Mouse (Mus musculus) forebrain, embryonic 14.5 days (tissue): ENCODE data around the gene Tanc2. TPM values are rescaled to one million over a fixed set of nuclear protein-coding genes. Genes with fewer than 3 reads are reported as not detected.

Source experiments
- ATAC-seq: fragments of 200-750 bp; cut with Nextera tagmentation; 2 replicates; pipeline ENCODE4 v1.8.0; 2017; ENCODE audit warnings: mild to moderate bottlenecking, moderate library complexity
- DNase-seq: peaks from one replicate; pipeline ENCODE4 v3.0.0-alpha.2; 2015; ENCODE audit warnings: low spot score
- H3K27ac ChIP-seq: fragments of 300-500 bp; sonication (generic); 2 replicates; pipeline ENCODE4 v1.5.1; 2014; ENCODE audit warnings: low read depth, mild to moderate bottlenecking, control low read depth, low read length, moderate library complexity
- H3K27me3 ChIP-seq: fragments of 300-500 bp; sonication (generic); replicated peaks from 2 replicates; pipeline ENCODE4 v1.6.1; 2014; ENCODE audit warnings: low read length, control low read depth, mixed read lengths; ENCODE audit not compliant: control insufficient read depth, insufficient read depth
- H3K36me3 ChIP-seq: fragments of 300-500 bp; sonication (generic); 2 replicates; pipeline ENCODE4 v1.6.1; 2014; ENCODE audit warnings: low read length, control low read depth; ENCODE audit not compliant: control insufficient read depth, insufficient read depth
- H3K4me1 ChIP-seq: fragments of 300-500 bp; sonication (generic); 2 replicates; pipeline ENCODE4 v1.6.1; 2014; ENCODE audit warnings: antibody characterized with exemption, low read length, control low read depth; ENCODE audit not compliant: control insufficient read depth, insufficient read depth
- H3K4me2 ChIP-seq: fragments of 300-500 bp; sonication (generic); 2 replicates; pipeline ENCODE4 v1.6.1; 2014; ENCODE audit warnings: mild to moderate bottlenecking, control low read depth, low read length
- H3K4me3 ChIP-seq: fragments of 300-500 bp; sonication (generic); 2 replicates; pipeline ENCODE4 v1.5.1; 2014; ENCODE audit warnings: low read depth, low read length, control low read depth
- H3K9ac ChIP-seq: fragments of 300-500 bp; sonication (generic); 2 replicates; pipeline ENCODE4 v1.6.1; 2014; ENCODE audit warnings: mild to moderate bottlenecking, low read length, control low read depth, moderate library complexity
- H3K9me3 ChIP-seq: fragments of 300-500 bp; sonication (generic); replicated peaks from 2 replicates; pipeline ENCODE4 v1.6.1; 2016; ENCODE audit warnings: low read length, control low read depth, mixed read lengths; ENCODE audit not compliant: control insufficient read depth
- WGBS: fragments of 180-500 bp; shearing (Covaris S2); extraction: QIAGEN DNeasy Blood & Tissue Kit; methylation state at CpG from one replicate; pipeline ENCODE4 v1.1.7; 2014; 5-methylcytosine and 5-hydroxymethylcytosine counted together
- polyA plus RNA-seq: library from polyadenylated mRNA; unstranded; fragments of >200 nt; fragmentation: Nextera tagmentation; extraction: Ambion mirVana; gene quantifications from 2 replicates; pipeline ENCODE4 v1.2.1, GENCODE M21; 2014

Gene Tanc2
- polyA plus RNA-seq, result 20.8 and 29.2 TPM in 2 replicates

- peak within 1 kb of the TSS; percentile 97 for H3K27ac ChIP-seq
- peak within 1 kb of the TSS; percentile 95 for H3K9ac ChIP-seq
- H3K27me3 ChIP-seq, result no peaks in the 10 kb centered on the region
- peak; percentile 44 for ATAC-seq
- H3K36me3 ChIP-seq, result no peaks in the 10 kb centered on the region
- WGBS, result under 1% methylated on average over 52 of the region's 87 CpGs
- no peaks in the 10 kb centered on the region for H3K9me3 ChIP-seq
- no peaks in the 10 kb centered on the region for H3K4me1 ChIP-seq
- DNase-seq, result peak; percentile 84
- H3K4me2 ChIP-seq, result peak within 1 kb of the TSS; percentile 70
- peak within 1 kb of the TSS; percentile 92 for H3K4me3 ChIP-seq
Measured at GRCm38 (mm10) chr11:105589877-105590641, at the start of gene Tanc2. Tanc2 (plus strand) TSS chr11:105589986.

DNA sequence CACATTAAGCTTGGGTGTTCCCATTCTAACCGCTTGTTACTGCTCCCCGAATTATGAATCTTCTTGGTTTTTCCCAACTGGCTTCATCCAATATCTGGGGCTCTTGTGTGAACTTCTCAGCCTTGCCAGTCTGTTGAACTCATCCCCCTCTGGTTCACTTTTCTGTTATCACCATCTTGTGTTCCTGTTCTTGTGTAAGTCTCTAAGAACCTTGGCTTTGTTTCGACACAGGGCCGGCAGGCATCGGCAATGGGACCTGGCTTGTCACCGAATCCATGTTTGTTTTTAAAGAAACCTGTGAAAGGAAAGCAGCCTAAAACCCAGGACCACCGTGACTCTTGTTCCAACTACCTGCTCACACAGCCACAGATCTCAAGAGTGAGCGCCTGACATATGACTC lies 49.0 kb upstream of the Tanc2 start:
- Histone ChIP-seq H3K9me3 (no peaks in the 10 kb centered on the region), H3K4me1 (no peaks in the 10 kb centered on the region), H3K36me3 (no peaks in the 10 kb centered on the region), H3K27me3 (no peaks in the 10 kb centered on the region), H3K4me3 (no peak overlapping the region), H3K27ac (no peak overlapping the region), H3K4me2 (no peak overlapping the region), H3K9ac (no peak overlapping the region)
- 92% methylated on average over 8 of the region's 8 CpGs for WGBS
- no peak for DNase-seq
- ATAC-seq, result no peak

GRCm38 (mm10) chr11:105541366-105541765 lies 48.4 kb upstream of the Tanc2 start:
- Histone ChIP-seq H3K27me3 (no peaks in the 10 kb centered on the region), H3K36me3 (no peaks in the 10 kb centered on the region), H3K9ac (no peak overlapping the region), H3K4me3 (no peak overlapping the region), H3K4me2 (no peak overlapping the region), H3K27ac (no peak overlapping the region), H3K9me3 (no peaks in the 10 kb centered on the region), H3K4me1 (no peaks in the 10 kb centered on the region)
- WGBS, result 85% methylated on average over 4 of the region's 4 CpGs
- ATAC-seq (no peak), DNase-seq (no peak)

- 30% methylated on average over 1 of the region's 1 CpGs for WGBS
- no peak overlapping the region for H3K4me3 ChIP-seq
- H3K4me2 ChIP-seq, result no peak overlapping the region
- no peak for ATAC-seq
- no peaks in the 10 kb centered on the region for H3K9me3 ChIP-seq
- no peak for DNase-seq
- H3K4me1 ChIP-seq, result no peaks in the 10 kb centered on the region
- H3K9ac ChIP-seq, result no peak overlapping the region
- no peaks in the 10 kb centered on the region for H3K36me3 ChIP-seq
- H3K27ac ChIP-seq, result no peak overlapping the region
- H3K27me3 ChIP-seq, result no peaks in the 10 kb centered on the region
Measured at GRCm38 (mm10) chr11:105542129-105542528, 47.7 kb upstream of the Tanc2 start.

- WGBS, result 61% methylated on average over 8 of the region's 8 CpGs
- ATAC-seq, result no peak
- H3K4me2 ChIP-seq, result no peak overlapping the region
- no peaks in the 10 kb centered on the region for H3K27me3 ChIP-seq
- H3K9ac ChIP-seq, result no peak overlapping the region
- no peaks in the 10 kb centered on the region; the same call in 1 of the 2 replicates for H3K4me1 ChIP-seq
- no peak overlapping the region for H3K27ac ChIP-seq
- no peak overlapping the region for H3K4me3 ChIP-seq
- no peak for DNase-seq
- no peaks in the 10 kb centered on the region for H3K36me3 ChIP-seq
- H3K9me3 ChIP-seq, result no peaks in the 10 kb centered on the region
Measured at GRCm38 (mm10) chr11:105545801-105546200, 44.0 kb upstream of the Tanc2 start.

DNA sequence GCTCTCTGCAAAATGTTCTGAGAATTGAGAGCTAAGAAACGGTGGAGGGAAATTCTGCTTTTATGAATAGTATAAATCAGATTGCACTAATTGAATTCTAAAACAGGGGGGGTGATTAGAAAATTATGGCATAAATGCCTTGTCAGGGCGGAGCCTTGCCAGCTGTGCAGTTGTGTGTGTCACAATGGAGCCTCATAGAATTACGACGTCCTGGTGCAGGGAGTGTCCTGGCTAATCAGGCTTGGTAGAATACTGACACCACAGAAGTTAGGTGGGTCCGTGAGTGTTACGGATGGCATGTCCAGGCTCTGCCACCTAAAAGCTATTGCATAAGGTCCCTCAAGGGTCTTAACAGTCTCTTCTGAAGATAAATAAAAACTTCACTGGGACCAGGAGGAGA lies 43.4 kb upstream of the Tanc2 start:
- Histone ChIP-seq H3K4me2 (no peak overlapping the region), H3K9ac (no peak overlapping the region), H3K4me1 (no peaks in the 10 kb centered on the region; the same call in 1 of the 2 replicates), H3K27ac (no peak overlapping the region), H3K9me3 (no peaks in the 10 kb centered on the region), H3K27me3 (no peaks in the 10 kb centered on the region), H3K36me3 (no peaks in the 10 kb centered on the region), H3K4me3 (no peak overlapping the region)
- ATAC-seq, result no peak
- WGBS, result 52% methylated on average over 6 of the region's 6 CpGs
- no peak for DNase-seq

GRCm38 (mm10) chr11:105548383-105548782 lies 41.4 kb upstream of the Tanc2 start:
- H3K4me1 ChIP-seq, result no peaks in the 10 kb centered on the region; the same call in 1 of the 2 replicates
- no peaks in the 10 kb centered on the region for H3K27me3 ChIP-seq
- no peaks in the 10 kb centered on the region for H3K9me3 ChIP-seq
- no peaks in the 10 kb centered on the region for H3K36me3 ChIP-seq
- H3K9ac ChIP-seq, result no peak overlapping the region
- ATAC-seq (no peak), DNase-seq (no peak)
- no peak overlapping the region for H3K27ac ChIP-seq
- no peak overlapping the region for H3K4me2 ChIP-seq
- no peak overlapping the region for H3K4me3 ChIP-seq
- 92% methylated on average over 6 of the region's 6 CpGs for WGBS

DNA sequence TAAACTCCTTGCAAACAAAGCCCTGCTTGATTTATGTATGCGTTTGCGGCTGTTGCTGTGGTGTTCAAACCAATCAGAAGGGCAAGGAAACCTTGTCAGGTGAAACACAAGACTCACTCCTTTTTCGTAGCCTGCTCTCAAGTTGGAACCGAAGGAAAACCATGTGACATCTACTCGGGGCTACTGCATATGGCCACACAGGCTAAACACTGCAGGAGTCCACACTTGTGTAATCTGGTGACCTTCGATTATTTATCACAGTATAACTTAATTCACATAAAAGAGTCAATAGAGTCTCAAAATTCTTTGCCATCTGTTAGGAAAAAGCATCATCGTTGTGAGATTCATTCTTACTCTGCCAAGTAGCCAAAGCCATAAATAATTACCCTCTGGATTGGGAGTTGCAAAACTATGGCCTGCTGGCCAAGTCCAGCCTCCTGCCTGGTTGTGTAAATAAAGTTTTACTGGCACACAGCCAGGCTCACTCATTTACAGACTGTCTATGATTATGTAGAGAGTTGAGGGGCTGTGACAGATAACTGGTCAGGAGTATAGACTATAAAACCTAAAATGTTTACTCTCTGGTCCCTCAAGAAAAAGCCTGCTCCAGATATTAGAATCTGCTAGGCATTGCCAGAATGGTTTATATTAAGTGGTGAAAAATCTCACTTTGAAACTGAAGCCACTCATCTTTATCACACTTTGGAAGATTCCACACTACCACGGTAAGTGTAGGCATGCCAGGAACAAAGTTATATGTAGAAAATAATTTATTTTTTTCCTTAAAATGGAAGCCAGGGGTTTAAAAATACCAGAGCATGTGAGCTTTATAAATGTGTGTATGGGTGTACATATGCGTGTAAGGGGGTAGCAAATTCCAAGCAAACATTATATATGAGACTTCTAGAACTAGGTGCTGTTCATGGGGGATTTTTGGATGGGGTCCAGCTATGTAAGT lies 40.3 kb upstream of the Tanc2 start:
- no peak overlapping the region for H3K9ac ChIP-seq
- peak; percentile 33 for DNase-seq
- no peaks in the 10 kb centered on the region; the same call in 1 of the 2 replicates for H3K4me1 ChIP-seq
- 73% methylated on average over 9 of the region's 9 CpGs for WGBS
- ATAC-seq, result peak; percentile 40; the same call in 1 of the 2 replicates
- H3K27me3 ChIP-seq, result no peaks in the 10 kb centered on the region
- H3K4me2 ChIP-seq, result no peak overlapping the region
- H3K27ac ChIP-seq, result no peak overlapping the region
- no peaks in the 10 kb centered on the region for H3K9me3 ChIP-seq
- no peak overlapping the region for H3K4me3 ChIP-seq
- no peaks in the 10 kb centered on the region for H3K36me3 ChIP-seq
